Mouse (Mus musculus): ENCODE measurements around the gene Fam219b. TPM values are rescaled to one million over a fixed set of nuclear protein-coding genes. Genes with fewer than 3 reads are reported as not detected.

The Fam219b gene
- total RNA-seq, 2 experiments from 2014 or later, result 25.2 to 26.0 TPM

DNA sequence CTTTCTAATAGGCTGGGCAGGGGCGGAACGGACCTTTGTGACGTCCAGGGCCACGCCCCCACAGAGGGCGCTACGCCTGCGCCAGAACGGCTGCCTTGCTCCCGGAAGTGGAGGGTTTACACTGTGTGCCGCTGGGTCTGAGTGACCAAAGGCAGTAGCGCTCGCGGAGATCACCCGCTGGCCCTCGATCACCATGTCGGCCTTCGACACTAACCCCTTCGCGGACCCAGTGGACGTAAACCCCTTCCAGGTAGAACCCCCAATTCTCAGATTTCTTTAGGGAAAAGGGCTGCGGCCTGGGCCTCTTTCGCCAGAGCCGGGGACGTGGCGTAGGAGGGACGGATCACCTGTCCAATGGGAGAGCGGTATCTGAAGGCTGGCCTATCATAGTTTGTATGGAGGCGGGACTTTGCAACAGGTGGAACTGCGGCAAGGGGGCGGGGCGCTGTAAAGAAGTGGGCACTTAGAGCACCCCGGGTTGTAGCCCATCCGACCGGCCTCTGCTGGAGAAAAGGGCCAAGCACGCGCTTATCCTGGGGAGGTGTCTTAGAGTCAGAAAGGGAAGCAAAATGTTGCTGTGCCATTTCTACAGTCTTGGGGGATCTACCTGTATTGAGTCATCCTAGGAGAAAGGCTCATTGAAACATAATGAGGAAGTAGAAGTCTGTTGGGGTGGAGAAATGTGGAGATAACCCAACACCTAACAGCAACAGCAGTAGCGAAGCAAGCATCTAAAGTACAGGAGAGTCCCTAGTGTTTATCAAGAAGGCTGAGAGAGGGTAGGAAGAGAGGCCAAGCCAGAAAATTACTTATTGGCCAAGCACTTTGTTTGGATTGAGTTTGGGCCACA lies 23.8 kb downstream of the Fam219b start, which contains the start of gene Scamp2:
TSS of gene Scamp2 (plus strand) at position 83 of the 850 bp plus-strand sequence.
- intact Hi-C loops (cut with DNase I), result no loop called here
- DNase-seq, result peak; percentile 94

DNA sequence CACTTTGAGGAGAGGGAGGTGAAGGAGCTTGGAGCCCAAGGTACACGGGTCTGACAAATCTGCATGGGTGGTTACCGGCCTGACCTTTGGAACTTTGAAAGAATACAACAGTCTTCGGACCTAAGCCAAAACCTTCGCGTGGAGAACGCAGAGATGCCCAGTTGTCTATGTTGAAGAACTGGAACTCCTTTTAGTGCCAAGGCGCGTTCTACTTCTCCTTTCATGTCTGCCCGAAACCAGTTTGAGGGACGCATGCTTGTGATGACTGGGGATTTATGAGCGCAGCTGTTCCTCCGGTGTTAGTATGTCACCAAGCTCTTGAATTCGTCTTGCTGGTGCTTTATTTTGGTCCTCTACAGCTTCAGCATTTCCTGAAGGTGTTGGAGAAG lies 24.4 kb downstream of the Fam219b start:
- intact Hi-C loops (cut with DNase I), result no loop called here
- DNase-seq, result no peak

DNA sequence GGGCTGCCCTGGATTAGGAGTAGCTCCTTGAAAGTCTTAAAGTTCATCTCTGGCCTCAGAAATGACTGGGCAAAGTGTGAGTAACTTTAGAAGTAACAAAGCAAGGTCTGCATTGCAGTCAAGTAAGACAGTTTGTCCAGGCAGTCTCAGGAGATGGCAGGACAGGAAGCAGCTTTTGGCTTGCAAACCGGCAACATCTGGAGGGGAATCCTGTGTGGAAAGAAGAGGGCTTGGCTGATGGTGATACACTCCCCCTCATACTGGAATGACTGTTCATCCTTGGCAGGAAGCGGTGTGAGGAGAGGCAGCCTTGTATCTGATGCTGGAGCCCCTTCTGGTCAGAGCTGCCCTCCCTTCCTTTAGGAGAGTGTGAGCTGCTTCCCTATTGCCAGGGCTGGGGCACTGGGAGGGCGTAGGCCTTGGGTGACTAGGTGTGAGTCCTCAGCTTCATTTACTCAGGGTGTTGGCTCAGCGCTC lies 25.6 kb downstream of the Fam219b start:
- DNase-seq, result no peak
- intact Hi-C loops (cut with DNase I), result no loop called here

DNA sequence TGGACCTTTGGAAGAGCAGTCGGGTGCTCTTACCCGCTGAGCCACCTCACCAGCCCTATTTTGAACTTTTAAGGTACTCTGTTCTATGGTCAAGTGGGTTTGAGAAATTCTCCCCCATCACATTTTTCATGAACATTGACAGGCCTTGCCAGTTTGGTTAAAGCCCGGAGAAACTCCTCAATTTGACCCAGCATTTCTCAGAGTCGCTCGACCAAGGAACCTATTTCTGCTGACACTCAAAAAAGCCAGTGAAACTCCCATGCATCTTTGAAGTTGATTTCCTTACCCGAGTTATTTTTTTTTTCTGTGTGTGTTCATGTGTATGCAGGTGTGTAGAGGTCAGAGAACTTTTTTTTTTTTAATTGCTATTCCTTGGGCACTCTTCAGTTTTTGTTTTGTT lies 27.3 kb downstream of the Fam219b start:
- DNase-seq, result no peak
- intact Hi-C loops (cut with DNase I), result no loop called here

DNA sequence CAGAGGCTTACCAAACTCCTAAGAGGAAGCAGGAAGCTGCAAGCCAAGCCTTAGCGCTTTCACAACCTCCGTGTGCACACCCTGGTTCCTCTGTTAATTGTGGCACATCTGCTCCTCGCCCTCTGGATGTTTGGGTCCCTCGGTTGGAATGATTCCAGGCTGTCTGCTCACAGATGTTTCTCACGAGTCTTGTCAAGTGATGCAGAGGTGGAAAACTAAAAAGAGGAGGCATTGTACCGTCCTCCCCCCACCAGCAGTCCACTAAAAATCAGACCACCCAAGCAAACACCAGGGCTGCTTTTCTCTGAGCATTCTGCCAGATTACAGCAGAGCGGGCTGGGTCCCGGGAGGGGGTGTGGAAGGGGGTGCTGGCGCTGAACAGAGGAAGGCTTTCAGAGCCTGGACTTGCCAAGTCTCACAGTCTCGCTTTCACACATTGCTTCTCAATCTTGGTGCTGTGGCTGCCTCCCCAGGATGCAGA lies 28.5 kb downstream of the Fam219b start:
- intact Hi-C loops (cut with DNase I), result no loop called here
- DNase-seq, result peak; percentile 75

DNA sequence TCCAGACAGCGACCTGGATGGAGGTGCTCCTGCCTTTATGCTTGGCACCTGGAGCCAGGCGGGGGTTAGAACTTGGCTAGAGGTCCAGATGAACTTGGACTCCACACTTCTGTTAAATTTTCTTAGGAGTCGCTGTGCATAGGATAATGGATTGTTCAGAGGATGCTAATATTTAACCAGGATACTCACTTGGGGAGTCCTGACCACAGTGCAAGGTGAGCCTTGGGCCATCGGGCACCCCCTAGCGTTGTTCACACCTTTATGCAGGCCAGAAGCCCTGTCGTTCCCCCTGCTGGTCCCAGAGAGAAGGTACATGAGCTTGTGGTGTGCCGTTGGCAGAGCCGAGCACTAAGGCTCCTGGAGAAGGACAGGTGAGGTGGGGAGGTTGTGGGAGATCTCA lies 29.5 kb downstream of the Fam219b start:
- DNase-seq, result no peak
- intact Hi-C loops (cut with DNase I), result no loop called here

DNA sequence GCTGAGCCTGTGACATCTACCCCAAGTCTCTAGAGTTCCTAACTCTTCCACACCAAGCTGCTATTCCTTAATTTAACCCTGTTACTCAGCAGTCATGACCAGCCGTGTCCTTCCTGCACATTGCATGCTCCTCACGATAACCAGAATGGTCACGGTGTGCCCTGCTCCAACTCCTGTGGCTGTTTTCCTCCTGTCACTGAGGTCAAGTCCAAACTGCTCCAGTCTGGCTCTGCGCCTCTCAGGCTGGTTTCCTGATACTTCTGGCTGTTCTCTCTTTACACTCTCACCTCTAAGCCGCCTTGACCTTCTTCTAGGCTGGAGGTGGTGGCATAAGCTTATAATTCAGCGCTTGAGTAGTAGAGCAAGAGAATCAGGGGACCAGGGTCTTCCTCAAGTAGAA lies 31.2 kb downstream of the Fam219b start:
- intact Hi-C loops (cut with DNase I), result no loop called here

DNA sequence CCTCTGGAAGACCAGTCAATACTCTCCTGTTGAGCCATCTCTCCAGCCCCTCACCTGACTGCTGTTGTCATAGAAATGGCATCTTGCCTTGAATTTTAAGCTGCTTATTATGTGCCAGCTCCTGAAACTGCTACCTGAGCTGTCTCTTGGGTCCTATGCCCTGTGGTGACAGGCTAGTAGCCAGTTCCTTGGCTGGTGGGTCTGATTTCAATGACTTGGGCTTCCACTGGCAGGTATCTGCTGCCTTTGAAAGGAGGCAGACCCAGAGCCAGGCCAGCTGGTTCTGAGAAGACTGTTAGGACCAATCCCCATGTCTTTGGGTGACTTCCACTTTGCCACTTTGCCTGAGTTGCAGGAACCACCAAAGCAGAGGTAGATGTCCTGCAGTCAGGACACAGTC lies 37.1 kb downstream of the Fam219b start:
- intact Hi-C loops (cut with DNase I), result no loop called here
- DNase-seq, result no peak

More for the DNA sequence above, 31.2 kb downstream of the Fam219b start:
- no peak for DNase-seq

DNA sequence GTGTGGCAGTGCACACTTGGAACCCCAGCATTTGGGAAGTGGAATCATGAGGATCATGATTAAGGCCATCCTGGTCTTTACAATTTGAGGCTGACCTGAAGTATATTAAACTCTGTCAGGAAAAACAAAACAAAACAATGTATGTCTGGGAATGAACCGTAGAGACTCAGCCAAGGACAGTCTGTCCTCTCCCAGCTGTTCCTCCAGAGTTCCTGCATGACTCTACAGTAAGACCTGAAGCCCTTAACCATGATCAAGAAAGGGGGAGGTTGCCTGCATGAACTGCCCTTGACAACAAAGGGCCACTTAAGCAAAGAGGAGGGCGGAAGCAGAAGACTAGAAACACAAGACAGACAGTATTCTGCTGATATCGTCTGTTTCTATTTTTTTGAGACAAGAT lies 38.2 kb downstream of the Fam219b start:
- no peak for DNase-seq
- intact Hi-C loops (cut with DNase I), result no loop called here

DNA sequence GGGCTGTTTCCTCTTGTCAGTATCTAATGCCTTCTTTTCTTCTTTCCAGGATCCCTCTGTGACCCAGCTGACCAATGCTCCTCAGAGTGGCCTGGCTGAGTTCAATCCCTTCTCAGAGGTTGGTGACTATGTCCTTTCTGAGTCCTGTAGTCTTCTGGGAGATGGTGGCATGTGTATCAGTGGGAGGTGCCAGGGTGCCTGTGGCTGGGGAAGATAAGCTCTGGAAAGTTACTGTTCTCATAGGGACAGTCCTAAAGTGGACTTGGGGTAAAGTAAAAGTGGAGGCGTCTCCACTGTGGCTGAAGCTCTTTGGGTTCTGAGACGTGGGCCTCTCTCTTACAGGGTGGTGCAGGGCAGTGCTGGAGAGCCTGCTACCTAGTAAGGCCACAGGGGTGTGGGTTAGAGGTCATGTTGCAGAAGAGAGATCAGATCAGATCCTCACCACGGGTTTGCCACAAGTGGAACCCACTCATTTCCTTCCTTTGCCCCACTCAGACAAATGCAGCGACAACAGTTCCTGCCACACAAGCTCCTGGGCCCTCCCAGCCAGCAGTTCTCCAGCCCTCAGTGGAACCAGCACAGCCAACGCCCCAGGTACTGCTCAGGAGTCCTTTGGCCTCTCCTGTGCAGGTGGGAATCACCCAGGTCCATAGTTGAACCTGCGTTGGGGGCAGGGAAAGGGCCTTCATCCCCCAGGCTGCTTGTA lies 40.0 kb downstream of the Fam219b start:
- no peak for DNase-seq
- intact Hi-C loops (cut with DNase I), result no loop called here

DNA sequence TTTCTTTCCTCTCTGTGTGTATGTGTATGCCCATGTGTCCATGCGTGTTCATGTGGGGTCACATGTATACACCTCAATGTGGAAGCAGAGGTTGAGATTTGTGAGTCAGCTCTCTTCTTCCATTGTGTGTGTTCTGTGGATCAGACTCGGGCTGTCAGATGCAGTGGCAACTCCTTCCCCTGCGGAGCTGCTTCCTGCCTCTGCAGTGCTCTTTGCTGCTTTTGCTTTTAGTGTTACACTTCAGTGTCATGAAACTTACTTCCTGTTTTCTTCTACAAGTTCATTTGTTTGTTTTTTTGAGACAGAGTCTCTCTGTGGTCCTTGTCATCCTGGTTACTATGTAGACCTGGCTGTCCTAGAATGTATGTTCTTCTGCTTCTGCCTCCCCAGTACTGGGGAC lies 47.7 kb downstream of the Fam219b start:
- intact Hi-C loops (cut with DNase I), result no loop called here
- DNase-seq, result no peak

DNA sequence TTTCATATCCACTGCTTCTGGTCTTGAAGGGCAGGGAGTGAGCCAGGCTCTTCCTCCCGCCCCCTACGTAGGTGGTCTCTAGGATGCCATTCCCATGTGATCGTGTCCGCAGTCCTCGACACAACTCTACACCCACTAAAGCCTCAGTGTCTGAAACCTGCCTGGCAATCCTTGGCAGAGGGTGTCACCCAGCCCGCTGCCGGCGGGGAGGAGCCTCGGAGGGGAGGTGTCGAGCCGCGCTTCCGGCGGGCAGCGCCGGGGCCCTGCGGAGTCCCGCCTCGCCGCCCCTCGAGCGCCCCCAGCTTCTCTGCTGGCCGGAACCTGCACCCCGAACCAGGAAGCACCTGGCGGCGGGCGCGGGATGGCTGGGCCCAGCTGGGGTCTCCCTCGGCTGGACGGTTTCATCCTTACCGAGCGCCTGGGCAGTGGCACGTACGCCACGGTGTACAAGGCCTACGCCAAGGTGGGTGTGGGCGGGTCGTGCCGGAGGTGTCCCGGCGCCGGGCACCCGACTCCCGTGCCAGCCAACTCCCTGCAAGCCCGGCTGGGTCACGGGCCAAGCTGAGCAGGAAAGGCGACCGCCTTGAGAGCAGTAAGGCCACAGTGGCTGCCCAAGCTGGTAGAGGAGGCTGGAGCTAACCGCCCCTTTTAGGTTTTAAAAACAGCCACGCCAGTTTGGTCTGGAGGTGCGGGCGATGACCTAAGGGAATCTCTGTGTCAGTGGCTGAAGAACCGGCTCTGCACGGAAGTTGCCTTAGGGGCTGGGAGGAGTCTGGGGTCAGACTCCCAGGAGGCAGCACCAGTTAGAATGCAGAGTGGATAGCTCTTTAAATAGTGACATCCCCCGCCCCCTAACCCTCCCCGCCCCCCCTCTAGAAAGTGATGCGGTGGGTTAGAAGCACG lies 52.1 kb downstream of the Fam219b start, which contains the start of gene Ulk3:
TSS of gene Ulk3 (plus strand) at position 229 of the 903 bp plus-strand sequence.
- peak; percentile 77 for DNase-seq

DNA sequence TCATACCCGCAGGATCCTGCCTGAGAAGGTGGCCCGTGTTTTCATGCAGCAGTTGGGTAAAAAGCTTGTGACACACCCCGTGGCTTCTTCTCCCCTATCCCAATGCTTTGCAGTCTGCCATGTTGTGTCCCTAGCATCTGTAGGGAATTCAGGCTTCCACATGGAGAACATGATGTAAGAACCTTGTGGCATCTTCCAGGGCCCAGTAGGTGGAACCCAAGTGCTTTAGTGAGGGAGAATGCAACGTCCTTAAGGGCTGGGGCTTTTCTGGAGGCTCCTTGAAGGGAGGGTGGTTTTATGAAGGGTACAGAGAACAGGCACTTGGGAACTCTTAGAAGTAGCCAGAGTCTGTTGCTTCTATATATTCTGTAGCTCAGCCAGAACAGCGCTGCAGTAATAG lies 53.4 kb downstream of the Fam219b start:
- intact Hi-C loops (cut with DNase I), result no loop called here
- DNase-seq, result peak; percentile 21

More for the DNA sequence above, 52.1 kb downstream of the Fam219b start, which contains the start of gene Ulk3:
- intact Hi-C loops (cut with DNase I), result no loop called here

Other genes starting within 250 kb of the Fam219b start
- gene Ppcdc, start 97.4 kb upstream of the Fam219b start, total RNA-seq (2021), result 10 to 100 TPM; 12.9 to 14.6 TPM
- gene Scamp5, start 69.5 kb upstream of the Fam219b start, total RNA-seq (2021), result 100 to 1,000 TPM; 251 to 281 TPM
- gene Rpp25, start 33.5 kb upstream of the Fam219b start, total RNA-seq (2021), result 10 to 100 TPM; 19.3 to 22.2 TPM
- gene Cox5a, start 16.3 kb upstream of the Fam219b start, total RNA-seq (2021), result 100 to 1,000 TPM; 405 to 408 TPM
- 10 to 100 TPM; 60.3 to 62.1 TPM for gene Mpi, start 15.2 kb downstream of the Fam219b start, total RNA-seq (2021)
- gene Scamp2, start 23.4 kb downstream of the Fam219b start, total RNA-seq (2021), result 10 to 100 TPM; 29.7 to 31.0 TPM
- gene Ulk3, start 51.9 kb downstream of the Fam219b start, total RNA-seq (2021), result 10 to 100 TPM; 35.2 to 38.9 TPM
- gene Cplx3, start 68.8 kb downstream of the Fam219b start, total RNA-seq (2021), result 1 to 10 TPM; 5.6 to 7.6 TPM
- under 1 TPM in 1 of 2 experiments, not detected in 1; 0.22 TPM for gene Lman1l, start 83.2 kb downstream of the Fam219b start, total RNA-seq (2021)
- gene Csk, start 116.1 kb downstream of the Fam219b start, total RNA-seq (2021), result 100 to 1,000 TPM; 133 to 137 TPM
- not detected for gene Cyp1a2, start 146.2 kb downstream of the Fam219b start, total RNA-seq (2021)
- gene Cyp1a1, start 150.4 kb downstream of the Fam219b start, total RNA-seq (2021), result 1 to 10 TPM in 1 of 2 experiments, under 1 TPM in 1; 0.95 to 1.1 TPM
- 10 to 100 TPM; 19.1 to 20.2 TPM for gene Edc3, start 171.0 kb downstream of the Fam219b start, total RNA-seq (2021)
- 10 to 100 TPM; 74.5 to 75.2 TPM for gene Clk3, start 228.3 kb downstream of the Fam219b start, total RNA-seq (2021)

Measured in left cerebral cortex, postnatal 4 days (tissue).